Mouse (Mus musculus) thymus, adult 2 months (tissue): ENCODE data around the gene L3hypdh. TPM values are rescaled to one million over a fixed set of nuclear protein-coding genes. Genes with fewer than 3 reads are reported as not detected.

Experiments used
- DNase-seq: peaks from one replicate; pipeline ENCODE4 v3.0.0; 2021
- H3K27ac ChIP-seq: fragments of 200-500 bp; 2 replicates; pipeline ENCODE4 v1.5.1; 2012; ENCODE audit warnings: low read length, control low read depth; ENCODE audit not compliant: control insufficient read depth, insufficient read depth
- H3K27me3 ChIP-seq: fragments of 200-500 bp; 2 replicates; pipeline ENCODE4 v1.6.1; 2012; ENCODE audit warnings: mild to moderate bottlenecking, low read length, moderate library complexity, mixed read lengths; ENCODE audit not compliant: control insufficient read depth, insufficient read depth
- H3K36me3 ChIP-seq: fragments of 200-500 bp; 2 replicates; pipeline ENCODE4 v1.6.1; 2012; ENCODE audit warnings: mild to moderate bottlenecking, low read length, moderate library complexity; ENCODE audit not compliant: control insufficient read depth, insufficient read depth
- H3K4me1 ChIP-seq: fragments of 200-500 bp; replicated peaks from 2 replicates; pipeline ENCODE4 v1.6.1; 2012; ENCODE audit warnings: low read length; ENCODE audit not compliant: control insufficient read depth, insufficient read depth
- H3K4me3 ChIP-seq: fragments of 200-500 bp; 2 replicates; pipeline ENCODE4 v1.5.1; 2012; ENCODE audit warnings: mild to moderate bottlenecking, low read length, control low read depth, moderate library complexity; ENCODE audit not compliant: control insufficient read depth, insufficient read depth
- CTCF ChIP-seq: fragments of 200-500 bp; IDR thresholded peaks from 2 replicates; pipeline ENCODE4 v1.5.1; 2012; ENCODE audit warnings: mild to moderate bottlenecking, control low read depth, low read length, moderate library complexity, borderline replicate concordance; ENCODE audit not compliant: control insufficient read depth, poor library complexity, insufficient read depth; ENCODE audit errors: extremely low read depth
- POLR2A ChIP-seq: fragments of 200-500 bp; IDR thresholded peaks from 2 replicates; pipeline ENCODE4 v1.6.1; 2012; ENCODE audit warnings: mild to moderate bottlenecking, low read length, control low read depth, moderate library complexity; ENCODE audit not compliant: control insufficient read depth, poor library complexity, insufficient read depth; ENCODE audit errors: extremely low read depth
- WGBS: fragments of 180-500 bp; shearing (Covaris S2); methylation state at CpG from one replicate; pipeline ENCODE4 v1.1.7; 2018; 5-methylcytosine and 5-hydroxymethylcytosine counted together
- polyA plus RNA-seq: library from polyadenylated mRNA; depleted of rRNA; stranded (reverse); fragments of >200 nt; gene quantifications from 2 replicates; pipeline ENCODE4 v1.2.3, GENCODE M21; 2012; rRNA removed

L3hypdh gene
- polyA plus RNA-seq, 1 experiment: 5.2 TPM

DNA sequence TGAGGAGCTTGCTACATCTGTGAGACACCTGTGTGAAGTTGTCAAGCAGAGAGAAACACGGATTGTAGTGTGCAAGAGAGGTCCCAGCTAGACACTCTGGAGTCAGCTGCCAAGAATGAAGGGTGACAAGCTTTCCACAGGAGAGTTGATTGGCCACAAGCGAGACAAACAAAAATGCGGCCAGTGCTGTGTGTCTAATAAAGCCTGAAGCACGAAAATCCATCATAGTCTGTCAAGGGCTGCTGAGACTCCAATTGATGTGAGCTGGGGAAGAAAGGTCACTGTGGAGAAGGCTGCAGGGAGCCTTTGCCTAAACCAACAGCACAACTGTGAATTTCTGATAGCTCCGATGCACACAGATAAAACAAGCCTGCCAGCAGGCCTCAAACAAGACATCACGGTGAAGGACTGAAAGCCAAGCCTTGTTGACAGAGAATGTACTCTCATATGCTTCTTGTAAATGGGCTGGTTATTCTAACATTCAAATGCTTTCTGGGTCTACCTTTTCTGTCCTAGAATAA is 59.9 kb downstream of the L3hypdh start:
- H3K27me3 ChIP-seq: no peaks in the 10 kb centered on the region
- H3K36me3 ChIP-seq: no peaks in the 10 kb centered on the region
- WGBS: 92% methylated on average over 6 of the region's 6 CpGs
- H3K4me1 ChIP-seq: no peaks in the 10 kb centered on the region
- H3K27ac ChIP-seq: no peak overlapping the region
- TF ChIP-seq POLR2A: no peak
- no peak for DNase-seq
- H3K4me3 ChIP-seq: no peak overlapping the region

DNA sequence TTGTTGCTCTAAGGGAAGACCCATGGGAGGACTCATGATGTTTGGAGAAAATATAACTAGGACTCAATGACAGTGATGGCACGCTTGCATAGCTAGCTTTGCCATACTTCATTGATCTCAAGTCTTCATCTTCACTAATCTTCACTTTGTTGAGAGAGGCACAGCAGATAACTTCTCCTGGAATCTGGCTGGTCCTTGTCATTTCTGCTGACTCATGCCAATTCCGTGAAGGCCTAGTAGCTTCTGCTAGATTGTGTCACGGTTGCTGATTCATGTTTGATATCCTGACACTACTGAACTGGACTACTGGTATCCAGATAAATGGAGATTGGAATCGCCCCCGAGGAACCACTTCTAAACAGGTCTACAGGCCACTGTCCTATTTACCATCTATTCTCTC is 61.7 kb downstream of the L3hypdh start:
- WGBS: 95% methylated on average over 5 of the region's 5 CpGs
- H3K4me3 ChIP-seq: no peak overlapping the region
- DNase-seq: no peak

More for the DNA sequence above, 61.7 kb downstream of the L3hypdh start:
- H3K27ac ChIP-seq: no peak overlapping the region
- no peak for TF ChIP-seq CTCF
- TF ChIP-seq POLR2A: no peak
- no peaks in the 10 kb centered on the region for H3K27me3 ChIP-seq
- H3K4me1 ChIP-seq: no peaks in the 10 kb centered on the region
- no peaks in the 10 kb centered on the region for H3K36me3 ChIP-seq

Other genes starting within 250 kb of the L3hypdh start
- gene Gpr135, start 14.3 kb downstream of the L3hypdh start, polyA plus RNA-seq: 0.73 and 0.96 TPM in 2 replicates
- gene Jkamp, start 150 bp upstream of the L3hypdh start, polyA plus RNA-seq: 57.4 and 69.5 TPM in 2 replicates
- gene Ccdc175, start 99.6 kb upstream of the L3hypdh start, polyA plus RNA-seq: not detected in 2 replicates